Mouse (Mus musculus) cerebellum, adult (tissue): ENCODE results near the gene Cyb561d2.
"Not testable (repeated sequence)": the region's sequence is repeated elsewhere in the genome, so short reads cannot be mapped to it uniquely, and the experiment has no call there.

Source experiments
- ATAC-seq: cut with Nextera tagmentation; 2 replicates; pipeline ENCODE4 v1.9.2; 2017; ENCODE audit warnings: mild to moderate bottlenecking, moderate library complexity, mixed read lengths; ENCODE audit not compliant: insufficient number of reproducible peaks, low FRiP score, low TSS enrichment

The Cyb561d2 gene

GRCm38 (mm10) chr9:107572327-107572662 lies 30.3 kb upstream of the Cyb561d2 start:
- no peak for ATAC-seq

GRCm38 (mm10) chr9:107571534-107572326 lies 29.7 kb upstream of the Cyb561d2 start:
- no peak for ATAC-seq

GRCm38 (mm10) chr9:107570845-107571244 lies 28.9 kb upstream of the Cyb561d2 start:
- ATAC-seq = no peak

- ATAC-seq = no peak
These were observed 28.0 kb upstream of the Cyb561d2 start for GRCm38 (mm10) chr9:107570016-107570415.

GRCm38 (mm10) chr9:107569270-107569669 lies 27.3 kb upstream of the Cyb561d2 start:
- peak; percentile 8; the same call in 1 of the 2 replicates for ATAC-seq

- peak; percentile 66; the same call in 1 of the 2 replicates for ATAC-seq
These were observed 26.6 kb upstream of the Cyb561d2 start for GRCm38 (mm10) chr9:107568331-107569261.

GRCm38 (mm10) chr9:107567702-107568319 lies 25.8 kb upstream of the Cyb561d2 start, which contains the start of gene Hyal2:
Gene Hyal2 (plus strand): TSS chr9:107567945.
- no peak for ATAC-seq

GRCm38 (mm10) chr9:107566855-107567254 lies 24.9 kb upstream of the Cyb561d2 start:
- ATAC-seq = no peak

GRCm38 (mm10) chr9:107566041-107566709 lies 24.2 kb upstream of the Cyb561d2 start:
- ATAC-seq = no peak

- not testable (repeated sequence) for ATAC-seq
These were observed 23.6 kb upstream of the Cyb561d2 start for GRCm38 (mm10) chr9:107565556-107565955.

GRCm38 (mm10) chr9:107563029-107563581 lies 21.1 kb upstream of the Cyb561d2 start, which contains the start of gene Tusc2:
Gene Tusc2 (plus strand): TSS chr9:107563255.
- ATAC-seq = peak; percentile 96

GRCm38 (mm10) chr9:107556346-107556745 lies 14.4 kb upstream of the Cyb561d2 start:
- ATAC-seq = no peak

- ATAC-seq = no peak
These were observed 13.7 kb upstream of the Cyb561d2 start for GRCm38 (mm10) chr9:107555701-107556100.

GRCm38 (mm10) chr9:107555031-107555457 lies 13.1 kb upstream of the Cyb561d2 start:
- peak; percentile 5; the same call in 1 of the 2 replicates for ATAC-seq

- ATAC-seq = peak; percentile 78
These were observed 12.4 kb upstream of the Cyb561d2 start for GRCm38 (mm10) chr9:107554319-107554825.

GRCm38 (mm10) chr9:107553541-107554318 lies 11.7 kb upstream of the Cyb561d2 start:
- ATAC-seq = peak; percentile 9; the same call in 1 of the 2 replicates

GRCm38 (mm10) chr9:107552690-107553393 lies 10.8 kb upstream of the Cyb561d2 start:
- ATAC-seq = no peak

- ATAC-seq = no peak
These were observed 9.9 kb upstream of the Cyb561d2 start for GRCm38 (mm10) chr9:107551890-107552355.
